Mouse (Mus musculus) heart, adult 8-10 months (tissue): ENCODE data around the gene A930033H14Rik. TPM values are rescaled to one million over a fixed set of nuclear protein-coding genes. Genes with fewer than 3 reads are reported as not detected.

Experiments
- DNase-seq: peaks from one replicate; pipeline ENCODE4 v3.0.0; 2022; ENCODE audit warnings: low spot score
- total RNA-seq, 4 experiments: library from RNA; stranded (reverse); gene quantifications; 2 replicates each; pipeline ENCODE4 v1.2.4; 2022

A930033H14Rik gene
- total RNA-seq, 4 experiments from 2014 or later, result 0.75 to 1.7 (median 1.1) TPM

DNA sequence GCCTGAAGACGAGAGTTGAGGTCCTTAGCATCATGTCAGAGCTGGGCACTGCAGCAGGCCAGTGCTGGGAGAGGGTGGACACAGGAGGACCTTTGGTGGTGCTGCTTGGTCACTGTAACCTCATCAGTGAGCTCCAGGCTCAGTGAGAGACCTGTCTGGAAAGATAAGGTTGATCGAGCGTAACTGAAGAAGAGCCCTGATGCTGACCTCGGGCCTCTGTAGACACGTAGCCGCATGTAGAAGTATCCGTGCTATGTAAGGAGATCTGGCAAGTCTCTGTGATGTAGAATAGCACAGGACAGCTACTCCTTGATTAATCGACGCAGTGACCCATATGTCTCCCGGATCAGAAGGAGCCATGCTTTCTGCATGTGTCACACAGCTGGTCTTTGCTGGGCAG lies 19.2 kb downstream of the A930033H14Rik start:
- no peak for DNase-seq

DNA sequence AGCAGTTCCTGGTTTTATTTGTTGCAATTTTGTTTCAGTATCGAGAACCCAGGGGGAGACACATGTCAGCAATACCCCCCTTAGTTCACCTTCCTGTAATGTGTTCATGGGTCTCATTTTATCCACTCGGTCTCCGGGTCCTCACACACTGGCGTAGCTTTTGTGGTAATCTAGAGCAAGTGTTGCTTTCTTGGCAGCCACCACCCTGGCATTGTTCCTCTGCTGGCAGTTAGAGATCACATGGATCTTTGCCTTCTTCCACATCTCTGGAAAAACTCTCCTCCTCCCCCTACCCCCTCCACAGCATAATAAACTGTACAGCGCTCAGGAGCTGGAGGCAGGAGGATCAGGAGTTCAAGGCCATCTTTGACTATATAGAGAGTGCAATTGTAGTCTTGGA lies 20.6 kb downstream of the A930033H14Rik start:
- no peak for DNase-seq

DNA sequence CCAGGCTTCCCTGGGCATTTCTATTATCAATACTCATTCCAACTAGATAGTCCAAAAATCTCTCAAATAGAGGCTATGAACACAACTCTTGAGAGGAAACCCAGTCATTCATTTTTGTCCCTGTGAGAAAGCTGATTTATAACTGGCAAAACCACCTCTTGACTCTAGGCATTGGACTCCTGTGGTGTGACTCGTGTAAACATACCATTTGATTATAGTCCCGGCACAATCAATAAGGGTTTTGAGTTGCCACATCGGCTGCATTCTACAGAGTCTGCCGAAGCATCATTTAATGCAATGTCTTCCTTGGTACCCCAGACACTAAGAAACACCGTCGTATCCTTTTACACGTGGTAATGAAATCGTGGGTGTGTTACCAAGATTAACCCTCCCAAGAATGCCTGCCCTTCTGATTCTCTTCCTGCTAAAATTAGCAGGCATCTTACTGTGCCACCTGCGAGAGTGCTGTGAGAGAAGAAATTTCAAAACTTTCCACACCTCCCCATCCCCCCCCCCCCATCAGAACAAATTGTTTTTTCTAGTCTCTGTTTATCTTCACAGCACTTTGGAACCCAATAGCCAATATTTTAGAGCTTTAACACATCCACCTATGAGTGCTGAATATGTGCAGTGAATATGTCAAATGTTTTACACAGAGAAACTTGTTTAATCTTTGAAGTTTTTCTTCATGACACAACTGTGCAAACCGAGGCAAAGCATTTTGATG lies 22.3 kb downstream of the A930033H14Rik start:
- DNase-seq, result no peak

DNA sequence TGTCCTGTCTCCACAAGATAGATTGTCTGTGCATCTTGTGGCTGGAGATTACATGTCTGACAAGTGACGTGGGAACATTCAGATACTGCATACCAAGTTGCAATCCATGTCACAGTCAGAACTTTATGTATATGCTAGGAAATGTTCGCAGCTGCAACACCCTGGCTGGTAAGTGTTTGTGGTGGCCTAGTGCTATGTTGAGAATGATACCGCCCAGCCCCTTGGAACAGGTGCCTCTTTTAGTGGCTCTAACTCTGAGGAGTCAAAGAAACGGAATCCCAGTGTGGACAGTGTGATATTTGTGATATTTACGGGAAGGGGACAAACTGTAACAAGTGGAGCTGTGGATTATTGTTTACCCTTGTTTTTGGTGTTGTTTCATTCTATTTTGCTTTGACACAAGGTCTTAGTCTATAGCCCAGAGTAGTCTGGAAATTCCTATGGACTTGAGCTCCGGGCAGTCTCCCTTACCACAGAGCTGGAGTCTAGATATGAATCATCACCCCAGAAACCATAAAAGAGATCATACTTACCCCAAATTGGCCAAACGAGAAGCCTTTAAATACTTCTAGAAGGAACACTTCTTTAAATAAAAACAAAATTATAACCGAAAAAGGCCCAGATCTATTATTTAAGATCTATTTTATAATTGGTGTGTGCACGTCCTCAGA lies 25.0 kb downstream of the A930033H14Rik start:
- no peak for DNase-seq

DNA sequence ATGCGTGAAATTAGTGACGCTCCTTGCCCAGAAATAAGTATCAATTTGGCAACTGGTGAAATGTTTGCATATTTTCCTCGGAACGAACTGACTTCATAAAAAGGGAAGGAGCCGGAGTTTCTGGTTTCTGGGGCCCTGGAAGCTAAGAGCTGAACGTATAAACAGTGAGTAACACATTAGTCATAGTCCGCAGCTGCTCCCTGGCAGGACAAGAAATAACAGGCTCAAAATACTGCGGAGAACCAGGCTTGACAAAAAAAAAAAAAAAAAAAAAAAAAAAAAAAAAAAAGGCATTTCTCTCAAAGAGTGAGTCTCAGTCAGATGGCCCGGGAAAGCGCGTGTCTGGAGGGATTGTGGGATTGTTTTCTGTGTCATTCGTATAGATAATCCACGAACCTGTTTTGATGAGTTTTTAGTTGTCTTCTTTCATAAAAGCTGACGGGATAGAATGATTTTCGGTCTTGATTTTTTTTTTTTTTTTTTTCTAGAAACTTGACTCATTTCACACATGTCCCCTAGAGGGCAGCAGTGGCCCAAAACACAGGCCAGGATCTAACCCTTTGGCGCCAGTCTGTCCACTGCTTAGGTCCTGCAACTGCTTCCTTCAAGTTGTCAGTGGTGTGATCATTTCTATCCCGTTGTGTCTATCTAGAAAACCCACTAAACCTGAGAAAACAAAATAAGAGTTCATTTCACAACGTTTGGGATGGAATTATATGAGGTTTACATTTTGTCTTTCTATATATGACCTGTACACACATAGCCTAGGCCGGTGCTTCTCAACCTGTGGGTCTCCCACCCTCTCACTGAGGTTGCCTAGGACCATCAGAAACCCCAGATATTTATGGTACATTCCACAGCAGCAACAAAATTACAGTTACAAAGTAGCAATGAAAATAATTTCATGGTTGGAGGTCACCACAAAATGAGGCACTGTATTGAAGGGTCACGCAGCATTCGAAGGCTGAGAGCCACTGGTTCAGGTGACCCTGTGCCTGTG lies 26.7 kb downstream of the A930033H14Rik start:
- peak; percentile 77 for DNase-seq

DNA sequence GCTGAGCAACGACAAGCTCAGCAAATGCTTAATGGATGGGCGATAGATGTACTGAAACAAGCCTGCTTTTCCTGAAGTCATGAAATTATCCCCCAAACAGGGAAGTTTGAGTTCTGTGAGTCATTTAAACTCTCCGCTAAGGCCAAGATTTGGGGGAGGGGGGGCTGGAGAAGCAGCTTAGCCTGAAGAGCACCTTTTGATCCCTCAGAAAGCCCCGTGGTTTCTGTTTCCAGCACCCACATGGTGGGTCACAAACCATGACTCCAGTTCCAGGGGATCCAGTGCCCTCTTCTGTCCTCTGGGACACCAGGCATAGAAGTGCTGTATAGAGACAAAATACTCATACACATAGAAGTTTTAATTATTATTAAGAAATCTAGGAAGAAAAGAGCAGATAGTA lies 27.5 kb downstream of the A930033H14Rik start:
- DNase-seq, result peak; percentile 16

DNA sequence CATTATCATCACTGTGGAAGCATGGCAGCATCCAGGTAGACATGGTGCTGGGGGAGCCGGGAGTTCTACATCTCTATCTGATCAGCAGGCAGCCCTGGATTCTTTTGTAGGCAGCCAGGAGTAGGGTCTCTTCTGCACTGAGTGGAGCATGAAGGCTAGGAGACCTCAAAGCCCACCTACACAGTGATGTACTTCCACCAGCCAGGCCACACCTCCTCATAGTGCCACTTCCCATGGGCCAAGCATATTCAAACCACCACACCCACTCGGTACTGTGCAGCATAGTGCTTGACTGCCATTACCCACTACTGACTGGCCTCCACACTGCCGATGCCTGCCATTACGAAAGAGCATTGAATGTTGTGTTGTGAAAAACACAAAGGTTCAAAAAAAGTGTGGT lies 28.0 kb downstream of the A930033H14Rik start:
- DNase-seq, result no peak

DNA sequence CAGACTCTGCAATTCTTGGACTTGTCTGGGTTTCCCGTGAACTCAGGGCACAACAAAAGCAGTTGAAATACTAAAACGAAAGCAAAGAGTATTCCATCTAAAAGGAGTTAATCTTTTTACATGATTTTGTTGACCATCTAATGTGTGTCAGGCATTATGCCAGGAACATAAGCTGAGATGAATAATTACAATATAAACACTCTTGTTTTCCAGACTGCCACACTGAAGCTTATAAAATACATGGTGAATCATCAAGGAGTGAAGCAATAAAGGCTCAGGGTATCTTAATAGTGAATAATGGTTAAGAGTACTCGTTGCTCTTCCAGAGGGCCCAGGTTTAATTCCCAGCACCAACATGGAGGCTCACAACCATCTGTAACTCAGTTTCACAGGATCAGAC lies 31.9 kb downstream of the A930033H14Rik start:
- DNase-seq, result no peak

DNA sequence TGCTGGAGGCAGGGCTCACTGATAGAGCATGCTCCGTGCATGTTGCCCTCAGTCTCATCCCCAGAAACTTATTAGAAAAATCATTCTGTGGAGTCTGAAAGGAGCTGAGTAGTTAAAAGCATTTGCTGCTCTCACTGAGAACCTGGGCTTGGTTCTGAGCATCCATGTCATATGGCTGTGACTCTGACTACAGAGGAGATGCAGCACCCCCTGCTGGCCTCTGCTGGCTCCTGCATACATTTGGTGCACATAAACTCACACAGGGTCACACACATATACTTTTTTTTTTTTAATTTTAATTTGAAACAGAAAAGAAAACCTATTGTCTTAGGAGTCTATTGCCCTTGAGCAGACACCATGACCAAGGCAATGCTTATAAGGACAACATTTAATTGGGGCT lies 33.6 kb downstream of the A930033H14Rik start:
- no peak for DNase-seq

DNA sequence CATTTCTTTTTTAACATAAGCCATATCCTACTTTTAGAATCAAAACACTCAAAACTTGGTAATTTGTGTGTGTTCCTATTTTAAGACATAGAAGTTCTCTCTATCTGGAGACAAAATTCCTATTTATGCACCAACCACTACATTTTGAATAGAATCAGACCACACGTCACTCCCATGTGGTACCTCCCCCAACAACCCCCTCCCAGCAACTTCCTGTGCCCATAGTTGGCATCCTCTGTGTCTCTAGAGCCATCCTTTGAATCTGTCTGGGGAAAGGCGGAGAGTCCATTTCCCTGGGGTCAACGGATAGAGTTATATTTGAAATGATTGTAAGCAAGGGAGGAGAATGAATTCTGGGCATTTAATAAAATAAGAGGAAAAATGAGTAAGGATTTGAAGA lies 36.8 kb downstream of the A930033H14Rik start:
- DNase-seq, result no peak

DNA sequence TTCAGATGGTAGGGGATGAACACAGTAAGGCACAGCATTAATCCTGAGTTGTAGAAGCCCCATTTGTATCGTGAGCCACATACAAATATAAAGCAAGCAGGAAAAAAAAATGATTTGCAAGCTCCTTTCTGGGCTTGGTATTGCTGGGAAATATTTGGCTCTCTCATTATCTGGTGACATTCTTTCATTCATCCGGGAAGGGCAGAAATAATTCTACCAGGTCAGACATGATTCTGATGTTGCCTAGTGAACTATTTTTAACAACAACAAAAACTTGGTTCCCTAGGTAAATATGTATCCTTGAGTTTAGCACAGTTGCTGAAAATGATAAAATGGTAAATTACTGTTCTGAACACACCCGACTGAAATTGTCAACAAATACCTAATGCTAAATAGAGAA lies 40.5 kb downstream of the A930033H14Rik start:
- peak; percentile 9 for DNase-seq

DNA sequence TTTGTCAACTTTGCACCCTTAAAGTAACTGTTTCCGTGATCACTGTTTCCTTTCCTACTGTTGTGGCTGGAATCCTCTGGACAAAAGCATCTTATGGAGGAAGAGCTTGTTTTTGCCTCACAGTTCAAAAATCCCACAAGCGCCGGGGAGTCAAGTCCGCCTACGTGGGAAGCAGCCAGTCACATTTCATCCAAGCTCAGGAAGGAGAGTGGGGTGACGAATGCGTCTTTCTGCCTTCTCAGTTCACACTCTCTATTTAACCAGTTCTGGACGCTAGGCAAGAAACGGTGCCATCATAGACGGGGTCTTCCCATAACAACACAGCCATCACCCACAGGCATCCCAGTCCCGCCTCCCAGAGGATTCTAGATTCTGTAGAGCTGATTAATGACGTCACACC lies 46.4 kb downstream of the A930033H14Rik start:
- DNase-seq, result no peak

DNA sequence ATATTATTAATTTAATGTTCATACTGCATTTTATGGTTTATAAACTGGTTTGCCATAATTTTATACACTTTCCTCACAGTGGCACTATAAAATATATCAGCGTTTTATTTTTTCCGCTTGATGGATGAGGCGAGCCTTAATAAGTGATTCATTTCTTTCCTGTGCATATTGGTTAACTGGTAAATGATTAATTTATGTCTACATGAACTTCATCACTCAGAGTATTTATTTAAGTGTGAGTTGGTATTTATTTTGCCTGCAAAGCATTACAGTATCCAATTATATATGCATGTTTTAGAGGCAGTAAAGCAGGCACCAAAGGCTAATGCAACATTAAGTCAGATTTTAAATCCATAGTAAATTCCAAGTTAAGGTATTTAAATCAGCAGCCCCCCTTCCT lies 47.1 kb downstream of the A930033H14Rik start:
- no peak for DNase-seq

DNA sequence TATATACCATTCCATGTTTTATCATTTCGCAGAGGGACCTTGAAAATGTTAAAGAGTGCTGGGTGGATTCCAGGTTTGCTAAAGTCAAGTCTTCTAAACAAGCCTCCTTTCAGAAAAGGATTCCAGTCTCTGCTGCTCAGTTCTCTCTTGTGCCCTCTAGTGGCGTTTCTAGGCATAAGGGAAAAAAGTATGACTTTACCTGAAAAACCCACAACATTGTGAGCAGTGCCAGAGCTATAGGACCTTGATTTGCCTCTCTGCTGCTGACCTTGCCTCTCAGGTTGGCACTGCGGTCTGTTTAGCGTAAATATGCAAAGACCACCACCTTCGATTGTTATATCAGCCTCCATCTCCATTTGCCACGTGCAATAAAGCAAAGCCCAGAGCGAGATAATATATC lies 47.8 kb downstream of the A930033H14Rik start:
- DNase-seq, result peak; percentile 6

DNA sequence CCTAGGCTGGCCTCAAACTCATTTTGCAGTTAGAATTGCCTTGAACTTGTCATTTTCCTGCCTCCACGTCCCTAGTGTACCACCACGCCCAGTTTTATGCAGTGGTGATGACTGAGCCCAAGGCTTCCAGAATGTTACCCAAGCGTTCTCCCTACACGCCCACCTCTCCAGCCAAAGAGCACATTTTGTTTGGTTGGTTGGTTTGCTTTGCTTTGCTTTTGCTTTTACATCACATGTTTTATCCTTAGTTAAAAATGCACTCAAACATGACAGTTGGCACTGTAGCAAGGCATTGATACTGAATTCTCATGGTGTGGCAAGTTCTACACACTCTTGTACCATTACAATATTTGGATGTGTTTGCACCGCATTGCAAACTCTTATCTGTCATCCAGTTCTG lies 49.7 kb downstream of the A930033H14Rik start:
- DNase-seq, result no peak

DNA sequence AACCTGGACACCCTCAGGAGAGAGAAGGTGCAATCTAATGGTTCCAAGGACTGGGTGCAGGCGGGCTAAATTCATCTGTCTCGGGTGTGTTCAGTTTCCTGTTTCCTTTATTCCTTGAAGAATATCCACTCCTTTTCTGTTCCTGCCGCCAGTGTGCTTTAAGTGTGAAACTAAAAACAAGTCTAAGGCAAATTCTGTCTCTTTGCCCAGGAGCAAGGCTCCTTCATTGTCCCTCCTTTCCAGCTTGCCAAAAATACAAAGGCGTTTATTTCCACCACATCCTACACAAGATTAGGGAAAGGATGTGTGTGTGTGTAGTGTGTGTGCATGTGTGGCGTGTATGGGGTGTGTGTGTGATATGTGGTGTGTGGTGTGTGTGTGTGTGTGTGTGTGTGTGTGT lies 50.3 kb downstream of the A930033H14Rik start:
- no peak for DNase-seq

DNA sequence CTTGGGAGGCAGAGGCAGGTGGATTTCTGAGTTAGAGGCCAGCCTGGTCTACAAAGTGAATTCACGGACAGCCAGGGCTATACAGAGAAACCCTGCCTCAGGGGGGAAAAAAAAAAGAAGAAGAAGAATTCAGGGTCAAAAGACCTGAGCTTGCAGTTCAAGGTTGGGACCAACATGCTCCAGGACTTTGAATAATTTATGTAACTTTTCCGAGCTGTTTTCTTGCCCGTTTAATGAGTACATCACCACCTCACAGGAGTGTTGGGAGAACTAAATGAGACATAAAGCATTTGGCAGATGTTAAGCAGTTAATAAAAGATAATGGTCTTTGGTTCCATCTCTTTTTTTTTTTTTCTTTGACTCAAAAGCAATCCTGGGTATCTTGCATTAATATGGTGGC lies 51.4 kb downstream of the A930033H14Rik start:
- DNase-seq, result no peak

DNA sequence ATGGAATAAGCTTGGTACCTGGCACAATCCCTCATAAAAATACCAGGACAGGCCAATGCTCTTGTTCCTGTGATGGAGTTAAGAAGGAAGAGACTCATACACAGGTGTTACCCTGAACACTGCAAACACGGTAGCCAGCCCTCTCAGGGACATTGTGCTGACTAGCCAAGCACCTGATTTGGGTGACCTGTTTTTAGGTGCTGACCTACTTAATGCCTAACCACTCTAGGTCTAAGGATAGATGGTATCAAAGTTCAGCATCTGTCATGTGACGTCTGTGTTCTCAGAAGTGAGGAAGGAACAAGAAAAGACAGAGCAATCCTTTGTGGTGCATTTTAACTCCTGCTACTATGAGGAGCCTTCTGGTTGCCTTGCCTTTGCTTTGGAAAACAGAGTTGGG lies 52.0 kb downstream of the A930033H14Rik start:
- no peak for DNase-seq
